Mouse (Mus musculus): ENCODE data around the gene Prkca. TPM values are rescaled to one million over a fixed set of nuclear protein-coding genes. Genes with fewer than 3 reads are reported as not detected.

The Prkca gene
- total RNA-seq, 2 experiments from 2014 or later = 1.3 to 3.6 TPM

DNA sequence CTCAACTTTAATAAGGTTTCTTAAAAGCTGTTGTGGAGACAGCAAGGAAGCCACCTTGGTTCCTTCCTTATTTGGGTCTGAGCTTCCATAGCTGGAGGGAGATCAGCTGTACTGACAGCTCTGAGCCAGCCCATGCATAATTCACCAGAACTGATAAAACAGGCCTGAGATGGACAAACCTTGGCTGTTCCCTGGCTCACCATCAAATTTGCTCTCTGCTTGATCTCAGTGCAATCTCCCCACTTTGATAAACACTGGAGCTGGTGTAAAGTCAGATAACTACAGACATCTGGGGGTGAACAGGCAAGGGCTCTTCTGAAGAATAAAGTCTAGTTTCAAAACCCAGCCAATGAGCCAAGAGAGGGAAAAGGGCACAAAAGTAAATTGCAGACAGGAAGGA, 261.1 kb downstream of the Prkca start:
- ATAC-seq (replicated peaks; ENCODE audit: poor library complexity) = no peak

DNA sequence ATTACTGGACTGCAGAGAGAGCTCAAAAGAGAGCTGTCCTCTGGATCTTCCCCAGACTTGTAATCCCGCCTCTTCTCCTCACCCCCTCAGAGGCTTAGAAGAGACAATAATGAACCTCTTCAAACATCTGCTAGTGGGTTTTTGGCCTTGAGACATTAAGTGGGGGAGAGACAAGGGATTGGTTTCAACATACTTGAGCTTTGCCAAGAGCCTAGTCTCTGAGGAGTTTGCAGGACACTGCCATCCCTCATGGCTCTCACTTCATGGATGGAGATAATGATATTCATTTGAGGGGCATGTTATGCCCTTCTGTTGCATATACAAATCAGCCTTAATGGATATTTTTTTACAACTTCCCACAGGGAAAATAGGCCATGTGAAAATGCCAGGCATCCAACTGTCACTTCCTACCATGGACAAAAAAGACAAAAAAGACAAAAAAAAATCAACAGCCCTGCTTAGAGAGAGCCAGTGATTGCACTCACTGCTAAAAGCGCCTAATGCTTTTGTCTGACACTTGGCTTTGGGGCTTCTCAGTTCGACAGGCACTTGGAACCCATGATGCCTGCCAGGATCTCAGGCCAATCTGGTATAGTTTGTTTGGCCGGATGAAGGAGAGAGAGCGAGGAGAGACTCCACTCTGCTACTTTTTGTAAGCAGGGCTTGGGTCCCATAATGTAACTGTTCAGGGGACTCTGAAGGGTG, 263.6 kb downstream of the Prkca start:
- no peak for ATAC-seq (replicated peaks; ENCODE audit: poor library complexity)

DNA sequence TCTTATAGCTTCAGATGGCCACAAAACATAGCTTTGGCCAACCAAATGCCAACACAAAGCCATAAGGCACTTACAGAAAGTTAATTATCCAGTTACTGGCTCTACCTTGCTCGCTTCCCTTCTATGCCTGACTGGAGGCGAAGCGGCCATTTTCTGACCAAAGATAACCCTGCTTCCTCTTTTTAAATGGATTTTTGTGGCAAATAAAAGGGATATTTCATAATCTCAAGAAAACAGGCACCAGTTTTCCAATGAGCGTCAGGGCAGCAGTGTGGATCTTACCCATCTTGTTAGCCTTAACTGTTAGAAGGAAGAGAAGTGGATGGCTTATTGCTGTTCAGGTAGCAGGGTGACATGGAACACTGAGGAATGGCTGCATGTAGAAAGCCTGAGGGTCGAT, 264.3 kb downstream of the Prkca start:
- ATAC-seq (replicated peaks; ENCODE audit: poor library complexity) = peak; percentile 85

DNA sequence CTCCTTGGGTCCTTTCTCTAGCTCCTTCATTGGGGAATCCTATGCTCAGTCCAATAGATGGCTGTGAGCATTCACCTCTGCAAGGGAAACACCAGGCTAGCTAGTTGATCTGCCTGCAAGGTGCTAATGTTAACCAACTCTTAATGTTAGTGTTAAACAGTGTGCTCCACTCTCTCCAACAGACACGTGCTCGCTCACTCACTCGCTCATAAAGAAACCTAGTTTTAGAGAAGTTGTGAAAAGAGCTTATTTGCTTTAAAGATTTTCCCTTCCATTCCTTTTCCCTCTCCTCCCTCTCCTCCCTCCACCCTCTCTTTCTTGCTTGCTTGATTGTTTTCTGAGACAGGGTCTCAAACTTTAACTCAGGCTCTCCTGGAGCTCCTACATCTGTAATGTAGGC, 266.2 kb downstream of the Prkca start:
- no peak for ATAC-seq (replicated peaks; ENCODE audit: poor library complexity)

DNA sequence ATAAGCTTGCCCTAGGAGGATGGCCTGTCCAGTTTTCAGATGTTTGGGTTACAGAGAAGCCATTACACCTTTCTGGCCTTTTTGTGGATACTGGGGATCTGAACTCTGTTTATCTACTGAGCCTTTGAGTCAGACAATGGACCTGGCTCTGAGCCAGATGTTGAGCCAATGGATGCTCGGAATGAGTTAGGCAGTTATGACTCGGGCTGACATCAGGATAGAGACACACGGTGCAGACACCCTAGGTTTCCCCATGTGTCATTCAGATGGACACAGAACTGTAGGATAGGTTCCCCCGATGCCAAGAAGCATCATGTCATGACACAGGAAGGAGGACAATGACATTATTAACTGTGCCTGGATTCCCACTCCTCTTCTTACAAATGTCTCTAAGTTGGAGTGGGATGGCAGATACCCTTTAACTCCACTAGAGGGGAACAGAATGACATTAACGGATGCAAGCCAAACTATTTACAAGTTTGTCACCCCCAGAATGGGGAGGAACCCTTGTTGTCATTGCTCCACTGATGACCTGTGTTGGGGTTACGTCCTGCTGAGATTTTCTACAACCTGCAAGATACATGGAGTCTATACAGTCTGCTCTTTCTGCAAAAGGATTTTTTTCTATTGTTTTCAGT, 271.0 kb downstream of the Prkca start:
- no peak for ATAC-seq (replicated peaks; ENCODE audit: poor library complexity)

DNA sequence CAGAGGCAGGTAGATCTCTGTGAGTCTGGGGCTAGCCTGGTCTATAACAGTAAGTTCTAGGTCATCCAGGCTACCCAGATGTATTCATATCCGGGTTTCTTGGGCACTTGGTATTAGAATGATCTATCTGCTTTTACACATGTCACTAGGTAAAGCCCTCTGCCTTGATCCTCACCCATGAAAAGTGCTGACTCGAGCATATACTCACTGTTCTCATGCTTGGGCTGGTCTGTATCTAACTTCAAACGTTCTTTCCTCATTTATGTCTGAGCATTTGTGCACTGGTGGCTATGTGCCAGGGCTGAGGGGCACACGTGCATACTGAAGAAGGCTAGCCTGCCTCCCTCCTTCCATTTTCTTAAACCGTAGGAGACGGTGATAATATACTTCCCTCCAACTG, 272.5 kb downstream of the Prkca start:
- ATAC-seq (replicated peaks; ENCODE audit: poor library complexity) = no peak

DNA sequence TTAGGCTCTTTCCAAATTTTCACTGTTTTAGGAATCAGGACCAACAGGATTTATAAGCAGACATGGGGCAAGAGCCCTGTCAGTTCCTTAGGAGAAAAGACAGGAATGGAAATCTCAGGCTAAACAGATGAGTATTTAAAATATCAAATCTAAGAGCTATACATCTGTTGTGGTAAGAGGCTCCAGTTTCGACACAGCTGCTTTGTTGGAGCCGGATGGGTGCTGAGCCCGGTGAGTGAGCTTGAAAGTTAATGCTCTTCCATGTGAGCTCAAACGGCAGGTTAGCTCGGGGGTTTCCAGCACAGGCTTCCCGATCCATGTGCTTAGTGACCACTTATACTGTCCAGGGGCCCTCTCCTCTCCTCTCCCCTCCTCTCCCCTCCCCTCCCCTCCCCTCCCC, 273.7 kb downstream of the Prkca start:
- ATAC-seq (replicated peaks; ENCODE audit: poor library complexity) = no peak

DNA sequence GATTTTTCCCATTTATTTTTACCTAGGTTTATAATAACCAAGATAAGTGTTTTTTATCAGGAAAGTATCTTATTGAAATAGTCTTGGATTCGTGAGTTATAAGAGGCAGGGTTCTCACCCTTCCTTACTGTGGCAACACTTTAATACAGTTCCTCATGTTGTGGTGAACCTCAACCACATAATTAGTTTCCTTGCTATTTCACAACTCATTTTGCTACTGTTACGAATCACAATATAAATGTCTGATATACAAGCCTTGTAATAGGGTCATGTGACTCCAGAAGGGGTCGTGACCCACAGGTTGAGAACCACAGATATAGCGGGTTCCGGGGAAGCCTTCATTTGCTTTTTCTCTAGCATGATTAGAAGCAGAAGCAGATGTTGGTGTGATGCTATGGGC, 275.3 kb downstream of the Prkca start:
- peak; percentile 85 for ATAC-seq (replicated peaks; ENCODE audit: poor library complexity)

DNA sequence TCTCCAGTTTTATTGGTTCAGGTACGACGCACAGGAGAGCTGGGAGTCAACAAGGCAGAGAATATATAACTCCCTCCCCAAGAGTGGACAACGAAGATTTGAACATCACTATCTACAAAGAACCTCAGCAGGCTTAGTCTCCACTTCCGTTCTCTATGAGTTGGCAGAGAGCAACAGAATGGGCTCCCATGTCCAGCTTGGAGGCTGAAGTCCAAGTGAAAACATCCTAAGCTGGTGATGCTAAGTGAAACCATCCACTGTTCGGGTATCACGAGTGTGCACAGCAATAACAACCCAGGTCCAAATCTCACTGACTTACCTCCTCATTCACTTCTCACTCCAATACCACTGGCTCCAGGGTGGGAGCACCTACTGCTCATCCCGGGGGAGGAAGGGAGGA, 276.6 kb downstream of the Prkca start:
- no peak for ATAC-seq (replicated peaks; ENCODE audit: poor library complexity)

DNA sequence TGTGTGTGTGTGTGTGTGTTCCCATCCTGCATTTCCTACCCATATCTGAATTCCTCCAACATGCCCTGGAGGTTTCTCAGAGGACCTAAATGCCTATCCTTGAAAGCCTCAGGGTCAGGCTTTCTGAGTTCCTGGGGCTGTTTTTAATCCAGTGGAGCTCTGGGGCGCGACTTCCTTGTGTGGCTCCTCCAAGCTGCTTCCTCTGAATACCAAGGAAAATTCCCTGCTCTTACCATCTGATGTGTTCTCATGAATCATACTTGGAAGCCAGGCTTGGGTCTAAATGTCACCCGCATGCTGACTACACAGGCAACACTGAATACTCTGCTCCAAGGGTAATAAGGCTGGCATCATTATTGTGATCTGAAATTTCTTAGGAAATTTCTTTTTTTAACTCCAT, 279.3 kb downstream of the Prkca start:
- no peak for ATAC-seq (replicated peaks; ENCODE audit: poor library complexity)

DNA sequence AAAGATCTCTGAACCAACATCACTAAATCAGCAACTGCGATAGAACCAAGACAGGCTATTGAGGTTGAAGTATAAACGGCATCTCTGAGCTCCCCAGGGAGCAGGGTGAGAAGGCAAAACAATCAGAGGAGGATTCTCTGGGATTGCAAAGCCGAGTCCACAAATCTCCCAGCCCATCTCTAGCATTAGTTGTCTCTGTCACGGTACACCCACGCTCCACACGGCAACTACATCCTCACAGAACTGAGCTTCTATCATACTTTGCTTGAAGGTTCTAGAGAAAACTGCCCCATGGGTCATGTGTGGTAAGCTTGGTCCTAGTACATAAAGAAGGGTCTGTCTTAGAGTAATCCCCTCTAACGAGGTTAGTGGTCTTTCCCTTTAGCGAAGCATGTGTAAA, 280.6 kb downstream of the Prkca start:
- ATAC-seq (replicated peaks; ENCODE audit: poor library complexity) = no peak

DNA sequence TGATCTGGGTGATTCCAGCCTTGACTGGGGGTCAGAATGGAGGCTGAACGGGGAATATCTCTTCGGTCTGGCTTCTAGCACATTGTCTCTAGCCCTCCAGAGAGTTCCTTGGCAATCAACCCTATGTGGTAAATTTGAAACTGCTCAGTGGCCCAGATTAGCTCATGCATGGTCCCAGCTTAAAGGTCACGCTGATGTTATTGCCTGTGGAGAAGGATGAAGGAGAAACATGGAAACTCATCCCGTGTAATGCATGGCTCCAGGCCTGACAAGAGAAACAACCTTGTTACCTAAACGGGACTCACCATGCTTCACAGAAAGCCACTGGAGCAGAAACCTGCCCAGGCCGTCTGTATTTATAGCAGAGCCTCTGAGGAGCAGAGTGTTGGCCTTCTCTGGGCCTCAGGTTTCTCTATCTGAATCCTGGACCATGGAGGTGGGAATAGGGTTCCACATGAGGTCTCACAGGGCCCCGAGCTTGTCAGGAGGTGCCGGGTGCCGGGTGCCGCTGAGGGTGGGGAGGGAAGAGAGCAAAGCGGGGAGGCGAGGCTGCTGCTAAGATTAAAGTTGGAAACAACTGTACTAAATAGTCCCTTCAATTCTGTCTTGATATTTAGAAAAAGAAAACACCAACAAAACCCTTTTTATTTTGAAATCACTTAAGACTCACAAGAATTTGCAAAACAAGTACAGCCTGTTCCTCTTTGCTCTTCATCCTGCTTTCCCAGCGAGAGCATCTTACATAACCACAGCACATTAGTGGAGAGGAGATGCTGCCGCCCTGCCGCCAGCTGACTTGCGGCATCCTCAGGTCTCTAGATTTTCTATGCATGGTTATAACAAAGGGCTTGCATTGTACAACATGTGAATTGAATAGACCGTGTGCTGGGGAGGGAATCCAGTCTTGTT, 281.9 kb downstream of the Prkca start:
- ATAC-seq (replicated peaks; ENCODE audit: poor library complexity) = no peak

DNA sequence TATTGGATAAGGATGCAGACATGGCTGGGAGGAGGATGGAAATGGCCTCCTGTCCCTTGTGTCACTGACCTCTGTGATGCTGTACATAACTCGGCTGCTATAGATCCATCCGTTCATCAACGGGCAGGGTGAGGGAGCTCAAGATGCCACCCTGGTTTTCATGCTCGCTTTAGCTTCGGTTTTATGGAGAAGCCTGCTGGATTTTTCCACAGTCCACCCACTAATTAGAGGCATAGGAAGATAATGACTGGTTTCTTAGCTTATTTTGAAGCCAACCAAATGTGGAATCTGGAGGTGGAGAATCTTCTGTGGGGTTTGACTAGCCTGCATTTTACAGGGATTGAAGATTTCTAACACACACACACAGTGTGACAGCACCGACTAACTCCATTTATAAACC, 286.6 kb downstream of the Prkca start:
- no peak for ATAC-seq (replicated peaks; ENCODE audit: poor library complexity)

DNA sequence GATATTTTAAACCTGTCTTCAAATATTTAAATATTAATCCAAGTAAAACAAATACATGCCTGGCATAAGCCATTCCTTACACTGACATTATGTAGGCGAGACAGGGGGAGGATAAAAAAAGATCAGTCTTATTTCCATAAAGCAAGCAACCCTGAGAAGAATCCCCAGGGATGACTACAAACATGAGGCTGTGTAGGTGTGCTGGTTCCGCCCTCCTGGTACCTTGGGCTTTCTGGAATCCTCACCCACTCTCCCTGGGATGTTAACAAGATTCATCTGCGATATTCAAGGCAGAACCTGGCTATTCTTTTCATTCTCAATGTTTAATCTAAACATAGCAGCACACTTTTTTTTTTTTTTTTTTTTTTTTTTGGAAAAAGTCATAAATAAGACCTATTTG, 289.1 kb downstream of the Prkca start:
- no peak for ATAC-seq (replicated peaks; ENCODE audit: poor library complexity)

DNA sequence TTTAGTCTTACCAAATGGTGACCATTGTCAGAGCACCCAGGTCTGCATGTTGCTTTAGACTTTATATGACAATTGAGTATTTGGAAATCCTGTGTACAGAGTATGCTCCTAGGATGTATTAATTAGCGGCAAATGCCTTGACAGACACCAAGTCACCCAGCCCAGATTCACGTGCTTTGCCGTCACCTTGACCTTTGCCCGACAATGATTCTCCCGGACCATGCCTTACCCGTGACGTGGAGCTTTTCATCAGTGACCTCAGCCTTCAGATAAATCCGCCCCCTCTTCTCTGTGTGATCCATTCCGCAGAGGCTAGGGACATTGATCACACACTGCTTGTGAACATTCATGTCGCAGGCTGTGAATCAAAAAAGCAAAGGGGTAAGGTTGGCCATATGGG, 290.0 kb downstream of the Prkca start:
- ATAC-seq (replicated peaks; ENCODE audit: poor library complexity) = no peak

DNA sequence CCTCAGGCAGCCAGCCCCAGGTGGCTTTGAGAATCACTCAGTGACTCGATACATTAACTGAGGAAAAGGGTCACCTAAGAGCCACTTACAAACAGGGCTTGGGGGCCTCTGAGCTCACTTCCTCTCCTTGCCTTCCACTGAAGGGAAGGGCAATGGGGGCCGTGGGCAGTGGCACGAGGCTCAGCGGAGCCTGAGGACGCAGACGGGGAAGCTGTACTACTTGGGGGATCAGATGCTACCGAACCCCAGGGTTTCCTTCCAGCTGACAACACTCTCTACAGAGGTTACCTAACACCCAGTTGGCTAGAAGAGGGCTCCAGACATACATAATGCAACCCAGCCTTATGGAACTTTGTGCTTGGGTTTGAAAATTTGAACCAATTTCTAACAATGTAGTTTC, 302.1 kb downstream of the Prkca start:
- peak; percentile 50 for ATAC-seq (replicated peaks; ENCODE audit: poor library complexity)

DNA sequence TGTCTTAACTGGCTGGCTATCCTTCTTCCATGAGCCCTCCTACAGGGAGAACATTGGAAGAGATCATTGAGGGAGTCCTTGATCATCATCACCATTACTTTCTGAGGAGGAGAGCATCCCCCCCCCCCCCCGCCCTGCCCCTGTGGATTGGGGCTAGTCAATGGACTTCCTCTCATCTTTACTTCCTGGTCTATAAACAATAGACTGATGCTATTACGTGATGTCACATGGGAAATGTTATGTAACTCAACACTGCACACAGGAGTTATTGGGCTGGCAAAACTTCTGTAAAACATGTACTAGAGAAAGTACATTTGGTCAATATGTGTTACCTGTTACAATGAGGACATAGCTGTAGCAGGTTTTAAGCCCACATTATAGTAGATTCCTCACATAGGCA, 302.9 kb downstream of the Prkca start:
- ATAC-seq (replicated peaks; ENCODE audit: poor library complexity) = peak; percentile 60; the same call in 1 of the 2 replicates

DNA sequence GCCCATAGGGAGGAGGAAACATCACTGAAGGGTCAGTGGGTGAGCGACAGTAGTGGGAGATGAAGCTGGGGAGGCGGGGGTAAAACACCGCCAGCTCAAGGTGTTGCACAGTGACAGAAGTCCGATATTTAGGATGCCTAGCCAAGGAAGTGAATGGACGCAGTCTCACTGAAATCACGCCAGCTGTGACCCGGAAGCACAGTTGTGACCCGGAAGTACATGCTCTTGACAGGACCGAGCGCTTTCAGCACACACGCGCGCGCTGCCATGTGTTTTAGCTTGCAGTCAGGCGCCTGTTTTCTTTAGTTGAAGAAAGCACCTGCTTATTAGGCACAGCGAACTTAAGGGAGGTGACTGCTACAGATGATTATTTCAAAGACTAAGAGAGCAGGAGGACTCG, 304.0 kb downstream of the Prkca start:
- no peak for ATAC-seq (replicated peaks; ENCODE audit: poor library complexity)

DNA sequence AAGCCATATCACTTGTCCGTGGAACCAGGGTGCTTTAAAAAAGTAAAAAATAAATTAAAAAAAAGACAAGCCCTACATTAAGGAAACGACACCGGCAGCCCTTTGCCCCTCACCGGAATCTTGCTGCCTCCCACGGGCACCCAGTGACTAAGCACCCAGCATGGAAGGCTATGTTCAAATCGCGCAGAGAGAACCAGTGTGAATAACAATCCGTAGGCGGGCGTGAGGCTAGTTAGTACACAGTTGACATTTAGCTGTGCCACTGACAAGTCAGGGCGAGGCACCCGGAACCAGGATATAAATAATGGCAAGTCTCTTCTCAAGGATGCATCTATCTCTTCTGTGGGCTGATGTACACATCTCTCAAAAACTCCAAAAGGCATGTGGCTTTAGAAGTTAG, 304.7 kb downstream of the Prkca start:
- no peak for ATAC-seq (replicated peaks; ENCODE audit: poor library complexity)

DNA sequence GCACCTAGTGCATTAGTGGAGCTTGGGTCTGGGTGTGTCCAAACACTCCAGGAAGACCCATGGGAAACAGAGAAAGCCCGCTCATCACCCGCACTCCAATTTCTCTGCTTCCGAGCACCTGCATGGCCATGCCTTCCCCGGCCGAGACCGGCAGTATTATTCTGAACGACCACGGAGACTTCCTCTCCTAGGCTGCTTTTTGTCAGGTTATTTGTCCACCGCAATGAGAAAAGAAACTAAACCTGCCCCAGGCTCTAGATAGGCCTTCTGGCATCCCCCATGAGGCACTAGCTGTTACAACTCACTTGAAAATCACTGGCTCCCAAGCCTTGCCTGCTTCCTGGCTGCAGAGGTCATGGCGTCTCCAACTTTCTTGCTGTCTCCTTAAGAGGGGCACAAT, 307.4 kb downstream of the Prkca start:
- ATAC-seq (replicated peaks; ENCODE audit: poor library complexity) = no peak

DNA sequence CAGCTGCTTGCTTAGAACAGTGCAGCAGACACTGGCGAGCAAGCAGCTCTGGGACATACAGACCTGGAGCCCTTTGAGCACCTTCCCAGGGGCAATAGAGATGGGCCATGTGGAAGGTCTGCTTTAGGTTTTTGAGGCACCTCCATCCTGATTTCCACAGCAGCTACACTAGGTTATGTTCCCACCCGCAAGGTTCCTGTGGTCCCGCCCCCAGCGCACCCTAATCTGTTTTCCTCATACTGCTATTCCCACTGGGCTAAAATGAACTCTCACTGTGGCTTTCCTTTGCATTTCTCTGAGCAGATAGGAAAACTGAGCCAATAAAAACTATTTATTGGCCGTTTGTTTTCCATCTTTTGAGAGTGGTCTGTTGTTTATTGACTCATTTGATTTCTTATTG, 308.0 kb downstream of the Prkca start:
- no peak for ATAC-seq (replicated peaks; ENCODE audit: poor library complexity)

DNA sequence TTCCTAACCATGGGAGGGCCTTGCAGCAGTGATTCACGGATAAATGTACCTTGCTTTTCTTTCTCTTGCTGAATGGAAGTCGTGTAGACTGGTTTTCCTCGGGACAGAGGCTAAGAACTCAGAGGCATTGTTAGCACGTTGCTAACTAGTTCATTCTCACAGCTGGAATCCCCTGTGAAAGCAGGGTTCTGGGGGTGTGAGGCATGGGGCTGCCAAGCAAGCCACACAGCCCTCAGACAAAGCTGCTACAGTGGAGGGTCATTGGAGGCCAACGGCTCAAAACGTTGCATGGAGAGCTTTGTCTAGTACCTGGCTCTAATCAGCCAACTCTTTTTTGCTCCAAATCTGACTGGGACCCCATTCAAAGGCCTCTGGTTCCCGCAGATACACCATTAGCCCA, 309.4 kb downstream of the Prkca start:
- no peak for ATAC-seq (replicated peaks; ENCODE audit: poor library complexity)

Measured in megakaryocyte progenitor cell, adult 5-6 weeks (primary cell).